Mouse (Mus musculus): ENCODE measurements around the gene Dennd1a. TPM values are rescaled to one million over a fixed set of nuclear protein-coding genes. Genes with fewer than 3 reads are reported as not detected.

Dennd1a gene
- polyA plus RNA-seq, 1 experiment from 2014 or later, result 8.6 TPM

DNA sequence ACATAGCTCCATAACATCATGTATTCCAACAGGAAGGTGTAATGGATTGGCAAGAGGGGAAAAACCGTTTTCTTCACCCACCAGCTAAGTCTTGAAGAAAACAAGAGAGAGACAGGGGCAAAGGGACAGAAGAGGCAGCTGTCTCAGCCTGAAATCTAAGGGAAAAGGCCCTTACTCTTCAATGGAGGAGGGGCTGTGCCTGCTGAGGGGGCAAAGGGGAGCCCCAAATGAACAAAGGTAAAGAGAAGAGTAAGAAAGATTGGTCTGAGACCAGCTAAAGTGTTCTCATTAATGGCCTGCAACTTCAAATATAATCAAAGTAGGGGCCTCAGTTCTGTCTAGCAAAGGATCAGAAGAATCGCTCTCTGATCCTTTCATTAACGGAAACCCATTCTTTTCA is 189.7 kb downstream of the Dennd1a start:
- ATAC-seq (replicated peaks; ENCODE audit: insufficient number of reproducible peaks, low FRiP score, low TSS enrichment, low read depth) (no peak), DNase-seq (ENCODE audit: low spot score) (no peak)
- WGBS, result 50% methylated on average over 3 of the region's 3 CpGs
- Histone ChIP-seq H3K9ac (replicated peaks; ENCODE audit: low read length) (no peak overlapping the region), H3K4me2 (ENCODE audit: low read depth, low read length) (no peak overlapping the region), H3K36me3 (replicated peaks; ENCODE audit: control insufficient read depth, insufficient read depth, low read depth, low read length) (no peaks in the 10 kb centered on the region), H3K4me3 (ENCODE audit: low read depth, low read length) (no peak overlapping the region), H3K9me3 (replicated peaks; ENCODE audit: control insufficient read depth, low read length) (no peaks in the 10 kb centered on the region), H3K27ac (replicated peaks; ENCODE audit: low read depth, low read length) (no peak overlapping the region), H3K27me3 (ENCODE audit: control insufficient read depth, insufficient read depth, low read length) (no peaks in the 10 kb centered on the region), H3K4me1 (ENCODE audit: control insufficient read depth, insufficient read depth, low read length) (no peaks in the 10 kb centered on the region; the same call in 1 of the 2 replicates)

DNA sequence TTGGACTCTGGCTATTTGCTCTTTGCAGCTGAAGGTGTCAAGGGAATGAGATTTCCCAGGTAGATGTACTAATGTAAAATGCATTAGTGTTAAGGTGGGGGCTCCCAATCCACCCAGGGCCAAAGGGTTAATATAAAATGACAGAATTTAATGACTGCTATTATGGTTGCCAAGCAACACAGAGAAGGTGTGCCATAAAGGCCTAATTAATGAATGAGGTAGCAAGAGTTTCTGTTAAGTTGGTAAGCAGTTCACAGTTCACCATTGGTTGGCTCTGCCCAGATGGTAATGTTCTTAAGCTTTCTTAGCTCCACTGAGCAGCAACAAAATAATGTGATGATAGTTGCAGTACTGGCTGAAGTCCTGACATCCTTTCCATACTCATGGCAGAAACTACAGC is 190.9 kb downstream of the Dennd1a start:
- Histone ChIP-seq H3K4me3 (ENCODE audit: low read depth, low read length) (no peak overlapping the region), H3K27ac (replicated peaks; ENCODE audit: low read depth, low read length) (no peak overlapping the region), H3K36me3 (replicated peaks; ENCODE audit: control insufficient read depth, insufficient read depth, low read depth, low read length) (no peaks in the 10 kb centered on the region), H3K4me2 (ENCODE audit: low read depth, low read length) (no peak overlapping the region), H3K9me3 (replicated peaks; ENCODE audit: control insufficient read depth, low read length) (no peaks in the 10 kb centered on the region), H3K27me3 (ENCODE audit: control insufficient read depth, insufficient read depth, low read length) (no peaks in the 10 kb centered on the region), H3K4me1 (ENCODE audit: control insufficient read depth, insufficient read depth, low read length) (no peaks in the 10 kb centered on the region; the same call in 1 of the 2 replicates), H3K9ac (replicated peaks; ENCODE audit: low read length) (no peak overlapping the region)
- ATAC-seq (replicated peaks; ENCODE audit: insufficient number of reproducible peaks, low FRiP score, low TSS enrichment, low read depth), result no peak
- no peak for DNase-seq (ENCODE audit: low spot score)

DNA sequence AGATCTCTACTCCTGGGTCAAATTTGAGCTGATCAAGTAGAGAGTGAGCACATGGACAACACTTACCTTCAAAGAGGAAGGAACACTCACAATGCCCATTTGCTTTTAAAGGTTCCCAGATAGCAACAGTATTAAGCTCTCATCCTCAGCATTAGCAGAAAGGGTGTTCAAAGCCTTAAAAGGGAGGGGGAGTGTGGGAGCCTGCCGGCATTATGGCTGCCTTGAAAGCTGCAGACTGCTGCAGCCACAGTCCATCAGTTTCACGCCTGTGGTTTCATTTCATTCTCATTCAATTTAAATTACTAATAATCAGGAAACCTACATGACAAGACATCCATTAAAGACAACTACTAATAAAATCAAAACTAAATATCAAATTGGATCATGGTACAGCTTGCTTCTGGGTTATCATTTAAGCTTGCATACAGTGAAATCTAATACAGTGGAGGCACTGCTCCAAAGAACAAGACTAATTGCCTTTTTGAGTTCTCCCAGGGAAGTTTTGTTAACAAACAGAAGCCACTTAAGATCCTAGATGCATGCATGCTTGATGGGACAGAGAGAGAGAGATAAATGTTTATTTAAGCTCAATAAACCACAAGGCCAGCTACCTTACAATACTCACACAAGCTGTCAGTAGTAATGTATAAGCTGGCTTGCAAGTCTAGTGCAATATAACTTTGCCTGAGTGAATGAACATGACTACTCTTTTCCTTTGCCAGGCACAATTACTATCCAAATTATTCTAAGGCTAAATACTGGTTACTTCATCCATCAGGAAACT is 192.6 kb downstream of the Dennd1a start:
- Histone ChIP-seq H3K4me2 (ENCODE audit: low read depth, low read length) (no peak overlapping the region), H3K36me3 (replicated peaks; ENCODE audit: control insufficient read depth, insufficient read depth, low read depth, low read length) (no peaks in the 10 kb centered on the region), H3K4me3 (ENCODE audit: low read depth, low read length) (no peak overlapping the region), H3K9ac (replicated peaks; ENCODE audit: low read length) (no peak overlapping the region), H3K27me3 (ENCODE audit: control insufficient read depth, insufficient read depth, low read length) (no peaks in the 10 kb centered on the region), H3K27ac (replicated peaks; ENCODE audit: low read depth, low read length) (no peak overlapping the region), H3K4me1 (ENCODE audit: control insufficient read depth, insufficient read depth, low read length) (no peaks in the 10 kb centered on the region; the same call in 1 of the 2 replicates), H3K9me3 (replicated peaks; ENCODE audit: control insufficient read depth, low read length) (no peaks in the 10 kb centered on the region)
- 71% methylated on average over 2 of the region's 2 CpGs for WGBS
- DNase-seq (ENCODE audit: low spot score) (no peak), ATAC-seq (replicated peaks; ENCODE audit: insufficient number of reproducible peaks, low FRiP score, low TSS enrichment, low read depth) (no peak)

DNA sequence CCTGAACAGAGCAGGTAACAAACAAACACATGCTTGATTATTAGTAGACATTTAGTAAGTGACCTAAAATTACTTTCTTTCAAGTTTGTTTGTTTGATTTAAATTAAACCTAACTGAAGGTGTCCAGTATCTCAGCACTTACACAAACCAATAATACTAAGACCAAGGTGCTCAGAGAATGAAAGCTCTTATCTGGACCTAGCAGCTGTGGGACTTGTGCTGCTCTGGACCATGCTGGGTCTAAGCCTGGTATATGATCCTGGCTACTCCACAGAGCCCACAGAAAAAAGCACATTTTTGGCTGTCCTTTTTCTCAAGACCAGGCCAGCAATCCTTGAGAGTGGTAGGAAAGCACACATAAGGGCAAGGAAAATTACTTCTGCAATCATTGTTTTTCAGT is 193.2 kb downstream of the Dennd1a start:
- H3K9me3 ChIP-seq (replicated peaks; ENCODE audit: control insufficient read depth, low read length), result no peaks in the 10 kb centered on the region
- H3K36me3 ChIP-seq (replicated peaks; ENCODE audit: control insufficient read depth, insufficient read depth, low read depth, low read length), result no peaks in the 10 kb centered on the region
- no peaks in the 10 kb centered on the region; the same call in 1 of the 2 replicates for H3K4me1 ChIP-seq (ENCODE audit: control insufficient read depth, insufficient read depth, low read length)
- no peak overlapping the region for H3K4me2 ChIP-seq (ENCODE audit: low read depth, low read length)
- ATAC-seq (replicated peaks; ENCODE audit: insufficient number of reproducible peaks, low FRiP score, low TSS enrichment, low read depth), result no peak
- DNase-seq (ENCODE audit: low spot score), result no peak
- no peak overlapping the region for H3K4me3 ChIP-seq (ENCODE audit: low read depth, low read length)
- H3K9ac ChIP-seq (replicated peaks; ENCODE audit: low read length), result no peak overlapping the region
- H3K27ac ChIP-seq (replicated peaks; ENCODE audit: low read depth, low read length), result no peak overlapping the region
- no peaks in the 10 kb centered on the region for H3K27me3 ChIP-seq (ENCODE audit: control insufficient read depth, insufficient read depth, low read length)

DNA sequence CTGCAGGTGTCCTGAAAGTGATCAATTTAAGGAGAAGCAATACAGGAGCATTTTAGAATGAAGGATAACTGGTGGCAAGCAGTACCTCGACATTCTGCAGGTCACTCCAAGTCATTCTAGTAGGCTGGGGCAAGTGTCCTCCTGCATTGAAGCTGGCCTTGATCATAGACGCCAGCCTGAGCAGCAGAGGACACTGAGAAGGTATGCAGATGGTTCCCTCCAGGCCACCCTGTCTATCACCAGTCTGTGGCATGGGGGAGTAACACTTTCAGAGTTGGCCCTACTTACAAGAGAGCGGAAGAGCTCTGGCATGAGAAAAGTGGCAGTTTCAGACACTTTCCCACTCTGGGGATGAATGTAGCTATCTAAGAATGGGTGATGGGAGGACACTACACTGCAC is 193.9 kb downstream of the Dennd1a start:
- ATAC-seq (replicated peaks; ENCODE audit: insufficient number of reproducible peaks, low FRiP score, low TSS enrichment, low read depth) (no peak), DNase-seq (ENCODE audit: low spot score) (no peak)
- Histone ChIP-seq H3K4me1 (ENCODE audit: control insufficient read depth, insufficient read depth, low read length) (no peaks in the 10 kb centered on the region; the same call in 1 of the 2 replicates), H3K9me3 (replicated peaks; ENCODE audit: control insufficient read depth, low read length) (no peaks in the 10 kb centered on the region), H3K27ac (replicated peaks; ENCODE audit: low read depth, low read length) (no peak overlapping the region), H3K4me2 (ENCODE audit: low read depth, low read length) (no peak overlapping the region), H3K9ac (replicated peaks; ENCODE audit: low read length) (no peak overlapping the region), H3K27me3 (ENCODE audit: control insufficient read depth, insufficient read depth, low read length) (no peaks in the 10 kb centered on the region), H3K36me3 (replicated peaks; ENCODE audit: control insufficient read depth, insufficient read depth, low read depth, low read length) (no peaks in the 10 kb centered on the region), H3K4me3 (ENCODE audit: low read depth, low read length) (no peak overlapping the region)
- 73% methylated on average over 3 of the region's 3 CpGs for WGBS

DNA sequence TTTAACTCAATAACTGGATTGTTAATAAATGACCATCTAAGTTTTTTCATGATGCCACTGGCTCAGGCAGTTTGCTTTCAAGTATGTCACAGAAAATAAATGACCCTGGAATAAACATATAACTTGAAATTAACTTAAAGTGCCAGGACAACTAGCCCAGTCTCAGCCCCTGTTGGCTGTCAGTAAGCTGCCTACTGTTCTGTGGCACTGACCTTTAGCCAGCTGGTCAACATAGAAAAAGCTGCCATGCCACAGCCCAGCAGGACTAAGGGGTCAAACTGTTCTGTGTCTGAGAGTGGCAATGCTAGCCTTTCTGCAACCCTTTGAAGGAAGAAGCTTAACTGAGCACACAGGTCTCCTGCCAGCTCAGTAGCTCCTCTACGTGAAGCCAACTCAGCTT is 198.8 kb downstream of the Dennd1a start:
- WGBS, result 69% methylated on average over 1 of the region's 1 CpGs
- Histone ChIP-seq H3K27me3 (ENCODE audit: control insufficient read depth, insufficient read depth, low read length) (no peaks in the 10 kb centered on the region), H3K9me3 (replicated peaks; ENCODE audit: control insufficient read depth, low read length) (no peaks in the 10 kb centered on the region), H3K9ac (replicated peaks; ENCODE audit: low read length) (no peak overlapping the region), H3K4me3 (ENCODE audit: low read depth, low read length) (no peak overlapping the region), H3K27ac (replicated peaks; ENCODE audit: low read depth, low read length) (no peak overlapping the region), H3K36me3 (replicated peaks; ENCODE audit: control insufficient read depth, insufficient read depth, low read depth, low read length) (no peaks in the 10 kb centered on the region), H3K4me2 (ENCODE audit: low read depth, low read length) (no peak overlapping the region), H3K4me1 (ENCODE audit: control insufficient read depth, insufficient read depth, low read length) (no peaks in the 10 kb centered on the region)
- ATAC-seq (replicated peaks; ENCODE audit: insufficient number of reproducible peaks, low FRiP score, low TSS enrichment, low read depth) (no peak), DNase-seq (ENCODE audit: low spot score) (no peak)

DNA sequence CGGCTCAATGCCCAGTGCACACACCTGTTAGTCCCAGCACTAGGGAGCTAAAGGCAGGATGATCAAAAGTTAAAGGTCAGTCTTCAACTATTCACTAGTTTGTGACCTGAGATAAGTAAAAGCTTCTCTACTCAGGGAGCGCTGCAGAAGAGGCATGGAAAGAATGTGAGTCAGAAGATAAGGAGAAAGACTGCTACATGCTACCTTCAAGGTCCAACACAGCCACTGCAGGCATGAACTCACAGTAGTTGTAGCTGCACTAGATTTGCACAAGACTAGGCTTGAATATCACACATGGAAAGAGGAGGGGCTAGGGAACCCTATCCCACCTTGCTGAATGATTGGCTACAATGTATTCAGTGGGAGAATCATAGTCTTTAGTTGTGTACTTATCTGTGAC is 202.1 kb downstream of the Dennd1a start:
- Histone ChIP-seq H3K4me1 (ENCODE audit: control insufficient read depth, insufficient read depth, low read length) (no peaks in the 10 kb centered on the region), H3K36me3 (replicated peaks; ENCODE audit: control insufficient read depth, insufficient read depth, low read depth, low read length) (no peaks in the 10 kb centered on the region), H3K9me3 (replicated peaks; ENCODE audit: control insufficient read depth, low read length) (no peaks in the 10 kb centered on the region), H3K27ac (replicated peaks; ENCODE audit: low read depth, low read length) (no peak overlapping the region), H3K27me3 (ENCODE audit: control insufficient read depth, insufficient read depth, low read length) (no peaks in the 10 kb centered on the region), H3K4me2 (ENCODE audit: low read depth, low read length) (no peak overlapping the region), H3K4me3 (ENCODE audit: low read depth, low read length) (no peak overlapping the region), H3K9ac (replicated peaks; ENCODE audit: low read length) (no peak overlapping the region)
- DNase-seq (ENCODE audit: low spot score) (no peak), ATAC-seq (replicated peaks; ENCODE audit: insufficient number of reproducible peaks, low FRiP score, low TSS enrichment, low read depth) (no peak)
- 86% methylated on average over 2 of the region's 2 CpGs for WGBS

DNA sequence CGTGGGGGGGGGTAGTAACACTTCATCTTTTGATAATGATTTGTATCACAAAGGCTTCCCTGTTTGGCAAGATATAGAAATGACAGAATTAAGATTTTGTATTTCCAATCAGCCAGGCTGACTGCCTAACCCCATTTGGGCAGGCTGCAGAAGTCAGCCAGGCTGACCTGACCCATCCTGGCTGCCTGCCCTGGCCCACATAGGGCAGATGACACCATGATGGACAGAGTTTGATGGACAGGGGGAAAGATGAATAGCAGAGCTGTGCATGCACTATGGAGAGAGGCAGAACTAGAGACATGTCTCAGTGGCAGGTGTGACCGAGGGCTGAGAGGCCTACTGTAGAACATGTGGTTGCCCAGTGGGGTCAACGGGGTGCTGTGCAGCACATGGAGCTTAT is 203.9 kb downstream of the Dennd1a start:
- Histone ChIP-seq H3K36me3 (replicated peaks; ENCODE audit: control insufficient read depth, insufficient read depth, low read depth, low read length) (no peaks in the 10 kb centered on the region), H3K27me3 (ENCODE audit: control insufficient read depth, insufficient read depth, low read length) (no peaks in the 10 kb centered on the region), H3K4me2 (ENCODE audit: low read depth, low read length) (no peak overlapping the region), H3K9me3 (replicated peaks; ENCODE audit: control insufficient read depth, low read length) (no peaks in the 10 kb centered on the region), H3K9ac (replicated peaks; ENCODE audit: low read length) (no peak overlapping the region), H3K4me1 (ENCODE audit: control insufficient read depth, insufficient read depth, low read length) (no peaks in the 10 kb centered on the region), H3K27ac (replicated peaks; ENCODE audit: low read depth, low read length) (no peak overlapping the region), H3K4me3 (ENCODE audit: low read depth, low read length) (no peak overlapping the region)
- WGBS, result 72% methylated on average over 3 of the region's 3 CpGs
- ATAC-seq (replicated peaks; ENCODE audit: insufficient number of reproducible peaks, low FRiP score, low TSS enrichment, low read depth) (no peak), DNase-seq (ENCODE audit: low spot score) (no peak)

All from embryonic facial prominence, embryonic 11.5 days (tissue).